Mouse (Mus musculus) gastrocnemius, adult 2 months (tissue): Measurements from ENCODE around the gene Ston2. TPM values are rescaled to one million over a fixed set of nuclear protein-coding genes. Genes with fewer than 3 reads are reported as not detected.
"Not testable (repeated sequence)": the region's sequence is repeated elsewhere in the genome, so short reads cannot be mapped to it uniquely, and the experiment has no call there.

Source experiments
- DNase-seq: peaks from one replicate; pipeline ENCODE4 v3.0.0; 2022
- H3K27ac ChIP-seq: fragments of 200-600 bp; 2 replicates; pipeline ENCODE4 v1.8.1; 2022; ENCODE audit warnings: mild to moderate bottlenecking
- H3K4me3 ChIP-seq: fragments of 200-600 bp; 2 replicates; pipeline ENCODE4 v1.8.1; 2022; ENCODE audit warnings: mild to moderate bottlenecking, moderate library complexity
- CTCF ChIP-seq: fragments of 200-600 bp; IDR thresholded peaks from 2 replicates; pipeline ENCODE4 v1.8.1; 2022; ENCODE audit warnings: antibody characterized with exemption, mild to moderate bottlenecking, moderate library complexity
- intact Hi-C: fragments of 180-260 bp; cut with DNase I; formaldehyde crosslinking; loops from one replicate; pipeline ENCODE4 v1.15.1; 2025
- total RNA-seq, 2 experiments: library from RNA; stranded (reverse); gene quantifications; 2 replicates each; pipeline ENCODE4 v1.2.3; 2021

Gene Ston2
- total RNA-seq, 2 experiments from 2014 or later, result 53.3 to 61.6 TPM

GRCm38 (mm10) chr12:91757854-91758562, 30.2 kb downstream of the Ston2 start:
- intact Hi-C loops, result no loop called here
- Histone ChIP-seq H3K27ac (no peak overlapping the region), H3K4me3 (no peak overlapping the region)
- DNase-seq, result no peak
- TF ChIP-seq CTCF, result no peak

GRCm38 (mm10) chr12:91756562-91757166, 31.5 kb downstream of the Ston2 start:
- no peak overlapping the region for H3K27ac ChIP-seq
- intact Hi-C loops, result no loop called here
- DNase-seq, result no peak
- no peak overlapping the region for H3K4me3 ChIP-seq
- TF ChIP-seq CTCF, result no peak

GRCm38 (mm10) chr12:91754606-91755005, 33.6 kb downstream of the Ston2 start:
- TF ChIP-seq CTCF, result no peak
- no peak overlapping the region for H3K4me3 ChIP-seq
- no peak overlapping the region for H3K27ac ChIP-seq
- DNase-seq, result no peak
- intact Hi-C loops, result no loop called here

- TF ChIP-seq CTCF, result no peak
Measured at GRCm38 (mm10) chr12:91752711-91753110, 35.5 kb downstream of the Ston2 start.

GRCm38 (mm10) chr12:91751893-91752597, 36.1 kb downstream of the Ston2 start:
- intact Hi-C loops, result no loop called here
- TF ChIP-seq CTCF, result no peak
- DNase-seq, result no peak
- no peak overlapping the region for H3K4me3 ChIP-seq
- no peak overlapping the region for H3K27ac ChIP-seq

More at GRCm38 (mm10) chr12:91752711-91753110, 35.5 kb downstream of the Ston2 start:
- no peak overlapping the region for H3K27ac ChIP-seq
- no peak overlapping the region for H3K4me3 ChIP-seq
- intact Hi-C loops, result no loop called here
- DNase-seq, result no peak

- intact Hi-C loops, result no loop called here
- peak; percentile 60 for DNase-seq
- no peak for TF ChIP-seq CTCF
Measured at GRCm38 (mm10) chr12:91749543-91750184, 38.5 kb downstream of the Ston2 start.

GRCm38 (mm10) chr12:91748241-91748865, 39.8 kb downstream of the Ston2 start:
- intact Hi-C loops, result no loop called here
- DNase-seq, result peak; percentile 48
- Histone ChIP-seq H3K4me3 (no peak overlapping the region), H3K27ac (peak overlapping the region; percentile 46; the same call in 1 of the 2 replicates)
- TF ChIP-seq CTCF, result no peak

More at GRCm38 (mm10) chr12:91749543-91750184, 38.5 kb downstream of the Ston2 start:
- Histone ChIP-seq H3K4me3 (no peak overlapping the region), H3K27ac (peak overlapping the region; percentile 46; the same call in 1 of the 2 replicates)

GRCm38 (mm10) chr12:91746839-91747238, 41.3 kb downstream of the Ston2 start:
- intact Hi-C loops, DNase-seq, H3K4me3 ChIP-seq, H3K27ac ChIP-seq: not testable (repeated sequence)

- H3K4me3 ChIP-seq, result no peak overlapping the region
- intact Hi-C loops, result no loop called here
- peak overlapping the region; percentile 73 for H3K27ac ChIP-seq
- DNase-seq, result peak; percentile 49
- no peak for TF ChIP-seq CTCF
Measured at GRCm38 (mm10) chr12:91745758-91746290, 42.4 kb downstream of the Ston2 start.

GRCm38 (mm10) chr12:91744091-91744490, 44.1 kb downstream of the Ston2 start:
- intact Hi-C loops, result no loop called here
- Histone ChIP-seq H3K4me3 (no peak overlapping the region), H3K27ac (no peak overlapping the region)
- no peak for TF ChIP-seq CTCF
- no peak for DNase-seq

GRCm38 (mm10) chr12:91742916-91743315, 45.3 kb downstream of the Ston2 start:
- no peak overlapping the region for H3K27ac ChIP-seq
- H3K4me3 ChIP-seq, result no peak overlapping the region
- intact Hi-C loops, result no loop called here
- no peak for TF ChIP-seq CTCF
- DNase-seq, result no peak

GRCm38 (mm10) chr12:91738381-91738780, 49.8 kb downstream of the Ston2 start:
- DNase-seq, result no peak
- H3K27ac ChIP-seq, result no peak overlapping the region
- intact Hi-C loops, result no loop called here
- no peak overlapping the region for H3K4me3 ChIP-seq
- TF ChIP-seq CTCF, result no peak
